Mouse (Mus musculus): Measurements from ENCODE around the gene Cln5.

Cln5 gene

DNA sequence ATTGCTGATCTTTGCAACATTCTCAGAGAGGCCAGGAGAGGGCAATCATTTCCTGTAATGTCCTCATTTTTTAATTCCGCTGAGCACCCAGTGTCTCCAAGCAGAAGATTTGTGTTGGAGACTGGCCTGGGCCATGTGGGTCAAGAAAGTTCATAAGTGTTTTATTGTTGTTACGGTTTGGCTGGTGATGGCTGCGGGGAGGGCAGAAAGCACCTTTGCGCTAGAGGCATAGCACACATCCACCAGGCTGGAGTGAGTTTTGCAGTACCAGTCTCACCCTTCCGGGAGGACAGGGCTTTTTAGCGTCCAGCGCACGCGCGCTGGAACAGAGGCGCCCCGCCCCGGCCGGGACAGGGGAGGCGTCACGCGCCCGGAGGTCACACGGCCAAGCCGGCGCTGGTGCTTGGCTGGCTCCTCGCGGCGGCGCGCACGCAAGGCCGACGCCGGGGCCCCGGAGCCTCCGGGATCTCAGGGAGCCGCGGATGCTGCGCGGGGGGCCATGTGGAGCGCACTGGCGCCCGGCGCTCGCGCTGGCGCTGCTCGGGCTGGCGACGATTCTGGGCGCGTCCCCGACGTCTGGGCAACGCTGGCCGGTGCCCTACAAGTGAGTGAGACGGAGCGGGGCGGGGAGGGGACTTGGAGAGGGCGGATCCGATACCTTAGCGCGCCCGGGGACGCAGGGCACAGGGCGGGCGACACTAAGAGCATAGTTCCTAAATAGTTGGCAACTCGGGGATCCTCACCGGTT lies at the start of gene Cln5:
Gene Cln5 (plus strand): TSS at position 353 of the 748 bp plus-strand sequence.
- peak; percentile 71 for DNase-seq (ENCODE audit: low spot score)

- no peak for DNase-seq (ENCODE audit: low spot score)
Observed at GRCm38 (mm10) chr14:103029203-103029602, 40.8 kb upstream of the Cln5 start.

- no peak for DNase-seq (ENCODE audit: low spot score)
Observed at GRCm38 (mm10) chr14:103033271-103033823, 36.7 kb upstream of the Cln5 start.

GRCm38 (mm10) chr14:103034076-103034475 lies 35.9 kb upstream of the Cln5 start:
- DNase-seq (ENCODE audit: low spot score) = no peak

GRCm38 (mm10) chr14:103037016-103037415 lies 33.0 kb upstream of the Cln5 start:
- no peak for DNase-seq (ENCODE audit: low spot score)

- DNase-seq (ENCODE audit: low spot score) = no peak
Observed at GRCm38 (mm10) chr14:103046677-103047076, 23.3 kb upstream of the Cln5 start, which contains the start of gene Acod1. TSS of gene Acod1 (plus strand) at chr14:103046977.

DNA sequence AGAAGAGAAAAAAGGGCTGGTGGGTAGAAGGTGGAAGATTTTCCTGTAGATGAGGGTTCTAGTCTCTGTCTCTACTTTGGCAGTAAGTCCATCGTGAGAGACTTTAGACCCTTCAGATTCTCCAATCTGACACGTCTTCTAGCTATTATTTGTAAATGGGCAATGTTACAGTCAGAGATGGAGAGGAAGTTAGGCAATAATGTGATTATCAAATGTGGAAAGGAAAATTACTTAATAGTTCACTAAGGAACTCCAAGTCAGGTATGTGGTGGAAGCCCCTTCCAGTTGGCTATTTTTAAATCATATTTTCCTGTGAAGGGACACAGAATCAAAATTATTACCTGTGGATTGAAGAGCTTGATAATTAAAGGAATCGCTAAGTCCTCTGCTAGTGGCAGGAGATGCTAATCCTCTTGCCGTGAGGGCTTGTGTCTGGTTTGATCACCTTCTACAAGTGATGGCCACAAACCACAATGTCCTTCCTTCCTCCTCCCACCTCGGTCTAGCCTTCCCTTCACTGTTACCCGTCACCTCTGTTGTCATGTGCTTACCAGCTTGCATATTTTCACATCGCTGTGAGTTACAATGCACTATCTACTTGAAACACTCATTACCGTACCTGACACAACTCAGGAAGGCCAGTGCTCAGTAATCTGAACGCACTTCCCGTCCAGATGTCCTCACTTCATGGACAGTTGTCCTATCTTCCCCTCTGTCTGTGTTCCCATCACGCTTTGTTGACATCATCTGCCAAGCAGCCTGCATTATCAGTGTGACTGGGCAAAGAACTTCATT lies 21.5 kb upstream of the Cln5 start:
- no peak for DNase-seq (ENCODE audit: low spot score)

DNA sequence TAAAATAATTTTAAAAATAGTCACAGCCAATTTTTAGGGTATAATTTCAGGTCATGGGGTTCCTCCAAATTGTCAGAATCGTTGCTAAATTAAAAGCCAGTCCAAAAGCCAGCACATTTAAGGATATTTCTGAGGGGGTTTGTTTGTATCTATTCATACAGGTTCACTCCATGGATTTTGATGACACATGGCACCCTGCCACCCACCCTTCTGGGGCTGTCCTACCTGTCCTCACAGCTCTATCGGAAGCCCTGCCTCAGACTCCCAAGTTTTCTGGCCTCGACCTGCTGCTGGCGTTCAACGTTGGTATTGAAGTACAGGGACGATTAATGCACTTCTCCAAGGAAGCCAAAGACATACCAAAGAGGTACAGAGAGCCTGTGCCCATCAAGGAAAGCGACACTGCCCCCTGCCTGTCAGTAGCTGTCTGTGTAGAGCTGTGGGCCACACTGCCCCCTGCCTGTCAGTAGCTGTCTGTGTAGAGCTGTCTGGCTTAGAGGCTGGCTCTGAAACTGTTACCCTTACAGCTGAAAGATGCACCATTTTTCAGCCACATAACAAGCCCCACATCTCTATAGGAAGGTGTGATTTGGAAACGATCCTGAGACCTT lies 18.8 kb upstream of the Cln5 start:
- peak; percentile 49 for DNase-seq (ENCODE audit: low spot score)

DNA sequence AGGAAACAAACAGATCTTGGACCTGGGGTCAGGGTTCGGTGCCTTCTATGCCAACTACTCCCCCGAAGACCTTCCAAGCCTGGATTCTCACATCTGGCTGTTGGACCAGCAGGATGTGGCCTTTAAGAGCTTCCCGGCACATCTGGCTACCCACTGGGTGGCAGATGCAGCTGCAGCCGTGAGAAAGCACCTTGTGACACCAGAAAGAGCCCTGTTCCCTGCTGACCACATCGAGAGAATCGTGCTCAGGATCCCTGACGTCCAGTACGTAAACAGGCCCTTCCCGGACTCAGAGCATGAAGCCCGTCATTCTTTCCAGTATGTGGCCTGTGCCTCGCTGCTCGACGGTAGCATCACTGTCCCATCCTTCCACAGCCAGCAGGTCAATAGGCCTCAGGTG lies 15.3 kb upstream of the Cln5 start:
- no peak for DNase-seq (ENCODE audit: low spot score)

- DNase-seq (ENCODE audit: low spot score) = no peak
Observed at GRCm38 (mm10) chr14:103056601-103057000, 13.4 kb upstream of the Cln5 start.

- DNase-seq (ENCODE audit: low spot score) = no peak
Observed at GRCm38 (mm10) chr14:103058998-103059397, 11.0 kb upstream of the Cln5 start.

- no peak for DNase-seq (ENCODE audit: low spot score)
Observed at GRCm38 (mm10) chr14:103059495-103059894, 10.5 kb upstream of the Cln5 start.

DNA sequence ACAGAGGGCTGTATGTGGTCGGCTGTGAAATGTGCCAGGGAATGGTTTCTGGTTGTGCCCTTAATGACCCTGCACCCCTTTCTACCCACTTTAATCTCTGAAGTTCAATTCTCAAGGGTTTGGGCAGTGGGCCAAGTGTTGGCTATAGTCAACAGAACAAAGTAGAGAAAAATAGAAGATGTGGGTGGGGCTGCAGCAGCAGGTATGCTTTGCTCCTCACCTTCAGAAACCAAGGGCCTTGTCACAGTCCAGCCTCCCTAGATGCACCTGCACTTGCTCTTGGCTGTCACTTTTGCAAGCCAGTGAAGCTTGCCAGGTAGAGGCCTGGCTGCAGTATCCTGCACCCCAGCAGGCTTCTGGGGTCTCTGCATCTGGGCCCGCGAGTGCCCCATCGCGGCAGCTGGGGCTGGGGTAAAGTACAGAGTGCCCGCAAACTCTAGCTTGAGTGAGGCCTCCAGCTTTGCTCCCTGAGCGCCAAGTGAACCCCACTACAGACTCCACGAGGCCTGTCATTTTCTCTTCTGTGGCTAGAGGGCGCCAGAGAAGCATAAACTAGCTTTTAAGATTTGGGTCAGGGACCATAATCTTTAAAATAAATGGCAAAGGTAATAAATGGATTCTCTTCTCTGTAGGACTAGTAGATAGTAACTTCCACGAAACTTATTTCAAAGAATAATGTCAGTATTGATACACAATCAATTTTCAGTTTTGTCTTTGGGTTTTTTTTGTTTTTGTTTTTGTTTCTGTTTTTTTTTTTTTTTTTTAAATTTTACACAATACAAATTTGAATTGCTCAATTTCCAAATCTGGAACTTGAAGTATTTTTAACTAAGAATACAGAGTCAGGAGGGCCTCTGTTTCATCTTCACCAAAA lies 4.5 kb upstream of the Cln5 start:
- no peak for DNase-seq (ENCODE audit: low spot score)

GRCm38 (mm10) chr14:103069465-103069863 lies 552 bp upstream of the Cln5 start:
- no peak for DNase-seq (ENCODE audit: low spot score)

- no peak for DNase-seq (ENCODE audit: low spot score)
Observed at GRCm38 (mm10) chr14:103070790-103071189, 774 bp downstream of the Cln5 start.

DNA sequence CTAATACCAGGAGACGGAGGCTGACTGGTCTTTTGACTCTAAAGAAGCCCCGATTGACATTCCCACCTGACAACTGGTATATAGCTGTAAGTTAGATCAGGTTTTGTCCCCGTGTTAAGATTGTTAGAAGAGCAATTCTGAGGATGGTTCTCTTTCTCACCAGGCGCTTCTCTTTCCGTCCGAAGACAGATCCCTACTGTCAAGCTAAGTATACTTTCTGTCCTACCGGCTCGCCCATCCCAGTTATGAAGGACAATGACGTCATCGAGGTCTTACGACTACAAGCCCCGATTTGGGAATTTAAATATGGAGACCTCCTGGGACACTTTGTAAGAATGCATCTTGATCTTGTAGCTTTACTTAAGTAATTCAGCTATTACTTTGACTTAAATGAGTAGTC lies 1.5 kb downstream of the Cln5 start:
- DNase-seq (ENCODE audit: low spot score) = no peak

GRCm38 (mm10) chr14:103072731-103073130 lies 2.7 kb downstream of the Cln5 start:
- DNase-seq (ENCODE audit: low spot score) = no peak

DNA sequence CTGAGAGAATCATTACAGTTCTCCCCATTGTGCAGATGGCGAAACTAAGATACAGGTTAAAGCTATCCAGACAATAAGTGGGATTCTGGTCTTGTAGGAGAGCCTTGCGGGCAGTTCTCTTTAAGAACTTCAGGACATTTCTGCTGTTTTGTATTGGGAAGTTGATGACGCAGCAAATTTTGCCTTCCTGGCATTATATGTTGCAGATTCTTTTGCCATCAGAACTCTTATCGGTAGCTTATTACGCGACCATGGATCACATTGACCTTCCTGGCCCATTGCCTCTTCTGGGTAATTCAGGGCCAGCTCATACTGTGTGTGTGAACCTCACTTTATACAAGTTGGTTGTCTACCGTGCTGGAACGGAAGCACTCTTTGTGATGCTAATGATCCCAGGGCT lies 3.8 kb downstream of the Cln5 start:
- DNase-seq (ENCODE audit: low spot score) = no peak

GRCm38 (mm10) chr14:103075166-103075565 lies 5.2 kb downstream of the Cln5 start:
- DNase-seq (ENCODE audit: low spot score) = no peak

GRCm38 (mm10) chr14:103077272-103078005 lies 7.4 kb downstream of the Cln5 start:
- DNase-seq (ENCODE audit: low spot score) = no peak

Data from ovary, postnatal 10 days (tissue).